Mouse (Mus musculus): ENCODE results near the gene Clpsl2.

GRCm38 (mm10) chr17:28521071-28521726, 28.0 kb upstream of the Clpsl2 start:
- TF ChIP-seq ZNF384 (IDR thresholded peaks at IDR 0.05; ENCODE audit: low read depth, low read length) (no peak), CHD2 (IDR thresholded peaks at IDR 0.05; ENCODE audit: low read depth, low read length) (no peak)
